Mouse (Mus musculus) embryonic facial prominence, embryonic 10.5 days (tissue): ENCODE measurements around the gene Opcml. TPM values are rescaled to one million over a fixed set of nuclear protein-coding genes. Genes with fewer than 3 reads are reported as not detected.

ENCODE experiments used
- DNase-seq: peaks from one replicate; pipeline ENCODE4 v3.0.0-alpha.2; 2017; ENCODE audit warnings: low spot score
- H3K27ac ChIP-seq: fragments of 300-500 bp; sonication (generic); replicated peaks from 2 replicates; pipeline ENCODE4 v1.5.1; 2016; ENCODE audit warnings: mild to moderate bottlenecking
- H3K27me3 ChIP-seq: fragments of 300-500 bp; sonication (generic); replicated peaks from 2 replicates; pipeline ENCODE4 v1.6.1; 2016; ENCODE audit warnings: low read depth, mild to moderate bottlenecking; ENCODE audit not compliant: poor library complexity, severe bottlenecking
- H3K36me3 ChIP-seq: fragments of 300-500 bp; sonication (generic); replicated peaks from 2 replicates; pipeline ENCODE4 v1.6.1; 2016; ENCODE audit warnings: mild to moderate bottlenecking, moderate library complexity
- H3K4me1 ChIP-seq: fragments of 300-500 bp; sonication (generic); 2 replicates; pipeline ENCODE4 v1.6.1; 2016
- H3K4me3 ChIP-seq: fragments of 300-500 bp; sonication (generic); 2 replicates; pipeline ENCODE4 v1.5.1; 2016; ENCODE audit warnings: mild to moderate bottlenecking, moderate library complexity
- H3K9me3 ChIP-seq: fragments of 300-500 bp; sonication (generic); 2 replicates; pipeline ENCODE4 v1.6.1; 2016; ENCODE audit warnings: mild to moderate bottlenecking
- WGBS: fragments of 180-500 bp; shearing (Covaris S2); methylation state at CpG from one replicate; pipeline ENCODE4 v1.1.7; 2016; 5-methylcytosine and 5-hydroxymethylcytosine counted together
- polyA plus RNA-seq: library from polyadenylated mRNA; unstranded; fragments of >200 nt; fragmentation: Nextera tagmentation; extraction: Ambion mirVana; gene quantifications from 2 replicates; pipeline ENCODE4 v1.2.1, GENCODE M21; 2016

Gene Opcml
- polyA plus RNA-seq, 1 experiment from 2014 or later: 0.52 TPM

- peaks cover 19% of the 10 kb centered on the region for H3K4me1 ChIP-seq
- no peak overlapping the region for H3K27ac ChIP-seq
- H3K36me3 ChIP-seq: no peaks in the 10 kb centered on the region
- 69% methylated on average over 2 of the region's 2 CpGs for WGBS
- DNase-seq: no peak
- H3K27me3 ChIP-seq: no peaks in the 10 kb centered on the region
- no peak overlapping the region for H3K4me3 ChIP-seq
- no peaks in the 10 kb centered on the region for H3K9me3 ChIP-seq
Measured at GRCm38 (mm10) chr9:28571682-28572081, 781.1 kb downstream of the Opcml start.

GRCm38 (mm10) chr9:28572136-28572774 lies 781.7 kb downstream of the Opcml start:
- no peak for DNase-seq
- no peaks in the 10 kb centered on the region for H3K36me3 ChIP-seq
- H3K4me3 ChIP-seq: no peak overlapping the region
- H3K27ac ChIP-seq: no peak overlapping the region
- no peaks in the 10 kb centered on the region for H3K9me3 ChIP-seq
- no peaks in the 10 kb centered on the region for H3K27me3 ChIP-seq
- WGBS: 78% methylated on average over 9 of the region's 9 CpGs
- H3K4me1 ChIP-seq: peaks cover 19% of the 10 kb centered on the region

GRCm38 (mm10) chr9:28578730-28579129 lies 788.2 kb downstream of the Opcml start:
- Histone ChIP-seq H3K27ac (no peak overlapping the region), H3K27me3 (no peaks in the 10 kb centered on the region), H3K9me3 (no peaks in the 10 kb centered on the region)

GRCm38 (mm10) chr9:28587253-28587652 lies 796.7 kb downstream of the Opcml start:
- DNase-seq: no peak
- 79% methylated on average over 3 of the region's 3 CpGs for WGBS
- Histone ChIP-seq H3K36me3 (no peaks in the 10 kb centered on the region), H3K9me3 (no peaks in the 10 kb centered on the region), H3K4me1 (0 out of 2 replicates have a peak, but pooled peaks cover 3% of the 10 kb centered on the region), H3K4me3 (no peak overlapping the region), H3K27me3 (no peaks in the 10 kb centered on the region), H3K27ac (no peak overlapping the region)

More at GRCm38 (mm10) chr9:28578730-28579129, 788.2 kb downstream of the Opcml start:
- DNase-seq: no peak
- Histone ChIP-seq H3K36me3 (no peaks in the 10 kb centered on the region), H3K4me1 (no peaks in the 10 kb centered on the region), H3K4me3 (no peak overlapping the region)

- H3K36me3 ChIP-seq: no peaks in the 10 kb centered on the region
- H3K9me3 ChIP-seq: no peaks in the 10 kb centered on the region
- no peak overlapping the region for H3K27ac ChIP-seq
- WGBS: 85% methylated on average over 4 of the region's 4 CpGs
- no peaks in the 10 kb centered on the region for H3K27me3 ChIP-seq
- H3K4me3 ChIP-seq: no peak overlapping the region
- no peak for DNase-seq
- H3K4me1 ChIP-seq: 0 out of 2 replicates have a peak, but pooled peaks cover 3% of the 10 kb centered on the region
Measured at GRCm38 (mm10) chr9:28587857-28588388, 797.3 kb downstream of the Opcml start.

- Histone ChIP-seq H3K4me1 (0 out of 2 replicates have a peak, but pooled peaks cover 3% of the 10 kb centered on the region), H3K4me3 (no peak overlapping the region), H3K27me3 (no peaks in the 10 kb centered on the region), H3K27ac (no peak overlapping the region), H3K36me3 (no peaks in the 10 kb centered on the region), H3K9me3 (no peaks in the 10 kb centered on the region)
- DNase-seq: no peak
- 79% methylated on average over 1 of the region's 1 CpGs for WGBS
Measured at GRCm38 (mm10) chr9:28588488-28588887, 797.9 kb downstream of the Opcml start.

- 52% methylated on average over 3 of the region's 3 CpGs for WGBS
- H3K9me3 ChIP-seq: no peaks in the 10 kb centered on the region
- DNase-seq: no peak
- H3K27ac ChIP-seq: no peak overlapping the region
- no peaks in the 10 kb centered on the region for H3K27me3 ChIP-seq
- H3K4me1 ChIP-seq: peaks cover 15% of the 10 kb centered on the region; the same call in 1 of the 2 replicates
- H3K4me3 ChIP-seq: no peak overlapping the region
- no peaks in the 10 kb centered on the region for H3K36me3 ChIP-seq
Measured at GRCm38 (mm10) chr9:28592208-28592607, 801.6 kb downstream of the Opcml start.

- H3K9me3 ChIP-seq: no peaks in the 10 kb centered on the region
- DNase-seq: no peak
- H3K36me3 ChIP-seq: no peaks in the 10 kb centered on the region
- no peak overlapping the region for H3K4me3 ChIP-seq
- 76% methylated on average over 3 of the region's 3 CpGs for WGBS
- peaks cover 12% of the 10 kb centered on the region; the same call in 1 of the 2 replicates for H3K4me1 ChIP-seq
- H3K27ac ChIP-seq: no peak overlapping the region
- no peaks in the 10 kb centered on the region for H3K27me3 ChIP-seq
Measured at GRCm38 (mm10) chr9:28595062-28595461, 804.5 kb downstream of the Opcml start.

GRCm38 (mm10) chr9:28605561-28605960 lies 815.0 kb downstream of the Opcml start:
- H3K27me3 ChIP-seq: no peaks in the 10 kb centered on the region
- H3K4me3 ChIP-seq: no peak overlapping the region
- H3K4me1 ChIP-seq: no peaks in the 10 kb centered on the region; the same call in 1 of the 2 replicates
- no peak for DNase-seq
- WGBS: 91% methylated on average over 1 of the region's 1 CpGs
- no peak overlapping the region for H3K27ac ChIP-seq
- H3K9me3 ChIP-seq: no peaks in the 10 kb centered on the region
- no peaks in the 10 kb centered on the region for H3K36me3 ChIP-seq

- no peaks in the 10 kb centered on the region for H3K27me3 ChIP-seq
- H3K4me3 ChIP-seq: no peak overlapping the region
- H3K36me3 ChIP-seq: no peaks in the 10 kb centered on the region
- no peak overlapping the region for H3K27ac ChIP-seq
- 35% methylated on average over 6 of the region's 6 CpGs for WGBS
- DNase-seq: no peak
- H3K9me3 ChIP-seq: no peaks in the 10 kb centered on the region
- no peaks in the 10 kb centered on the region; the same call in 1 of the 2 replicates for H3K4me1 ChIP-seq
Measured at GRCm38 (mm10) chr9:28613683-28614620, 823.4 kb downstream of the Opcml start.

- Histone ChIP-seq H3K27me3 (no peaks in the 10 kb centered on the region), H3K36me3 (no peaks in the 10 kb centered on the region), H3K4me3 (no peak overlapping the region), H3K27ac (no peak overlapping the region), H3K9me3 (no peaks in the 10 kb centered on the region), H3K4me1 (no peaks in the 10 kb centered on the region)
- no peak for DNase-seq
Measured at GRCm38 (mm10) chr9:28615447-28615846, 824.9 kb downstream of the Opcml start.

- H3K27me3 ChIP-seq: no peaks in the 10 kb centered on the region
Measured at GRCm38 (mm10) chr9:28617666-28618065, 827.1 kb downstream of the Opcml start.

More at GRCm38 (mm10) chr9:28617666-28618065, 827.1 kb downstream of the Opcml start:
- no peak overlapping the region for H3K27ac ChIP-seq
- no peaks in the 10 kb centered on the region for H3K9me3 ChIP-seq
- H3K4me3 ChIP-seq: no peak overlapping the region
- no peaks in the 10 kb centered on the region for H3K36me3 ChIP-seq
- DNase-seq: no peak
- 84% methylated on average over 1 of the region's 1 CpGs for WGBS
- H3K4me1 ChIP-seq: no peaks in the 10 kb centered on the region
